Comparison of ENCODE assay signal across 8 mouse cellular contexts in genomic region chr15:99875334-99875869, GRCm38 (mm10). TPM values are rescaled to one million over a fixed set of nuclear protein-coding genes. Genes with fewer than 3 reads are reported as not detected.
DNase-seq lines count a peak whose midpoint lies in the region; ATAC-seq lines count a peak whose summit lies in the region.

Gene Lima1 (minus strand): TSS chr15:99875456.

- peak within 1 kb of the TSS; percentile 98 for H3K4me2 ChIP-seq in hindbrain, embryonic 12.5 days (replicated peaks)

- under 1% methylated on average over 37 of the region's 38 CpGs for WGBS in hindbrain, embryonic 12.5 days

- no peaks in the 10 kb centered on the region for H3K36me3 ChIP-seq in hindbrain, embryonic 12.5 days

- peak within 1 kb of the TSS; percentile 71 for H3K9ac ChIP-seq in hindbrain, embryonic 12.5 days

- H3K27ac ChIP-seq in hindbrain, embryonic 12.5 days: no peak within 1 kb of the TSS

- H3K27me3 ChIP-seq in hindbrain, embryonic 12.5 days: no peaks in the 10 kb centered on the region; the same call in 1 of the 2 replicates

- peaks cover 8% of the 10 kb centered on the region; the same call in 1 of the 2 replicates for H3K4me1 ChIP-seq in hindbrain, embryonic 12.5 days

- H3K9me3 ChIP-seq in hindbrain, embryonic 12.5 days (replicated peaks): no peaks in the 10 kb centered on the region

- H3K4me3 ChIP-seq in hindbrain, embryonic 12.5 days: peak within 1 kb of the TSS; percentile 75

- peak; percentile 90 for ATAC-seq in hindbrain, embryonic 12.5 days (ENCODE audit: low FRiP score)

- peak; percentile 89 for DNase-seq in Muller cell, postnatal 12 days (ENCODE audit: inconsistent ontology term)
- peak; percentile 84 for DNase-seq in cerebellum, adult 9-11 months
- peak; percentile 59 to 75 for DNase-seq in frontal cortex, postnatal 10 days (ENCODE audit: low spot score in 2 of 2)
- DNase-seq in layer of hippocampus, postnatal 14 days (ENCODE audit: low spot score in 2 of 2): peak; percentile 64 to 79
- DNase-seq in lung, postnatal 14 days: peak; percentile 89
- peak; percentile 80 for DNase-seq in retina, adult 2 months (ENCODE audit: low read depth, low spot score)
- peak; percentile 78 to 84 for DNase-seq in thymus, postnatal 36 days

RNA-seq across cellular contexts. Expression of gene Lima1, which starts in this region (rescaled TPM):
- 36.1 and 44.3 TPM in 2 replicates for polyA plus RNA-seq in hindbrain, embryonic 12.5 days (2016; fragmentation: Nextera tagmentation; extraction: Ambion mirVana)
- total RNA-seq in layer of hippocampus, postnatal 14 days (2021): 10 to 100 TPM; 18.6 to 18.7 TPM
